Mouse (Mus musculus): Measurements from ENCODE around the gene Sgms2. TPM values are rescaled to one million over a fixed set of nuclear protein-coding genes. Genes with fewer than 3 reads are reported as not detected.

Sgms2 gene
- total RNA-seq, 2 experiments from 2014 or later = 4.3 to 6.2 TPM

DNA sequence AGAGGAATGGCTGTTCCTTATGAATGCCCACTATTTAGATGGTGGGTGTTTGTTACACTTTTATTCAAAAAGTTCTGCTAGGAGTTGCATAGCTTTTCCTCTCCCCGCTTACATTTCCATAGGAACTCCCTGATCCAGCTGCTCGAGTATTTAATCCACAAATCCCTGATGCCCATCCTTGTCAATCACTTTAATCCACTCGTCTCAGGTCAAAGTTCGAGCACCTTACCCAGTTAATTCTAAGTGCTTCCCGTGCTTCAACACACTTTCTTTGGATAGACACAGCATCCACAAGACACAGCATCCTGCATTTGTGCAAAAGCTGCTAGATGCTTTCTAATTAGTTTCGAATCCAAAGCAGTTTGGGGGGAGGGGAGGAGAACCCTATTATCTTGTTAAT is 220.8 kb downstream of the Sgms2 start:
- DNase-seq = no peak
- intact Hi-C loops (cut with DNase I) = loop anchor here (2.0 kb wide), 1 partner anchor 24 kb away; no protein-coding TSS in a partner anchor

Other genes with a start within 250 kb of the Sgms2 start
- 100 to 1,000 TPM; 573 to 586 TPM for gene Hadh, start 219.3 kb downstream of the Sgms2 start, total RNA-seq (2021)
- 10 to 100 TPM; 28.7 to 29.2 TPM for gene Cyp2u1, start 188.2 kb downstream of the Sgms2 start, total RNA-seq (2021)
- 10 to 100 TPM; 26.3 to 27.0 TPM for gene Papss1, start 73.4 kb upstream of the Sgms2 start, total RNA-seq (2021)